Mouse (Mus musculus) adrenal gland, postnatal 36 days (tissue): ENCODE data around the gene Tmeff1. TPM values are rescaled to one million over a fixed set of nuclear protein-coding genes. Genes with fewer than 3 reads are reported as not detected.

ENCODE experiments used
- DNase-seq, 2 experiments: peaks; one replicate each; pipeline ENCODE4 v3.0.0; 2021; ENCODE audit warnings: mixed read lengths in 1 of 2
- long read RNA-seq, 2 experiments: library from polyadenylated mRNA; stranded (forward); transcript quantifications; one replicate each; pipeline ENCODE4 v2.0.0; 2021; ENCODE audit warnings: borderline sequencing depth in 2 of 2
- total RNA-seq, 2 experiments: library from RNA; stranded (reverse); gene quantifications; 2 replicates each; pipeline ENCODE4 v1.2.3; 2021

Tmeff1 gene
- total RNA-seq: 10 to 100 TPM in 1 of 2 experiments, 1 to 10 TPM in 1; 9.3 to 14.4 TPM
- long read RNA-seq, experiment 1, transcript Tmeff1-203 (10 exons, 1,426 nt): major isoform, 12 of 16 reads
- long read RNA-seq, experiment 1, partial matches to known transcripts: 0 of 16 reads
- long read RNA-seq, experiment 1, other reads (novel, unspliced or antisense): 2 of 16 reads
- long read RNA-seq, experiment 2, partial matches to known transcripts: 0 of 4 reads
- long read RNA-seq, experiment 2, other reads (novel, unspliced or antisense): 1 of 4 reads

DNA sequence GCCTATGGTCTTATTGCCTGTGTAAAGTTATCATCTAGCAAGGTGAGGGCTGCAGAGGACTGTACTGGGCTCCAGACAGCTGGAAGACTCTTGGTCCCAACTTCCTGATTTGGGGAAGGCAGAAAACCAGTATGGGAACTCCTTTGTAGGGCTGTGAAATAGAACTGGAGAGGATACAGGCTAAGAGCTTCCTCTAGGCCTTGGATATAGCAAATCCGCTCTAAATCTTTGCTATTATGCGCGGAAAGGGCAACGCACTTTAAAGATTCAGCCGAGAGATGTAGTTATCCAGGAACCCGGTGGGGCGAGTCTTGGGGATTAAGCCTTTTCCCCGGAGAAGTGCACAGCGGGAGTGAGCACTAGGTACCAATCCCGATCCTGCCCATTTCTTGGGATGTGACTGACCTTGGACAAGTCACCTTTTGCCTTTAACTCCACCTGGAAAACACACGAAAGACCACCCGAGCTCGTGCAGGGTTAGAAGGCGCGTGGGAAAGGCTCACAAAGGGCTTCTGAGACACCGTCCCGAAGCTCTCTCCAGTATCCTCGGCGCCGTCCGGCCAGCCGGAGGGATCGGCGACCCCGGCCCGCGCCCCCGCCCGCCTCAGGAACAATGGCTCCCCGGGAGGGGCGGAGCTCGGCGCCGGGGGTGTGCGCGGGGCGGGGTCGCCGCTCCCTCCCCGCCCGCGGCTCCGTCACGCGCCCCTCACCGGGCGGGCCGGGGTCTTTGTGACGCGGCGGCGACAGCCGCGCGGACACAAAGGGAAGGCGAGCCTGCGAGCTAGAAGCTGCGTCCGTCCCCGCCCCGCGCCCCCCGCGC, at the start of gene Tmeff1:
Gene Tmeff1, plus strand, starts transcription at position 754 of the 820 bp plus-strand sequence.
- DNase-seq: peak; percentile 44 to 68

DNA sequence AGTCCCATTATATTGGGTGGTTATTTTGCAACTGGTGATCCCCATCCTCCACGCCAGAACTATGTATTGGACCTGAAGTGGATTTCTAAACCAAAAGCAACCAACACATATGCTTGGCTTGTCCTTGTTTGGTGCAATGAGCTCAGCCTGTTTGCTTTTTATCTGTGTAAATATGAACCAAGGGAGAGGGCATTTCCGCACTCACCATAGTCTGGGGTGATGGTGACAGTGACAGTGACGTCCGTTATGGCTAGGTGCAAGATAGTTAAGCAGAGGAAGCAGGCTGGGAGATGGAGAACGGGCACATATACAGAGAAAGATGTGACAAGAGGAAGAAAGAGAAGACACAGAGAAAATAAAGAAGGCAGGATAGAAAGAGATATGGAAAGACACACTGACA, 48.7 kb upstream of the Tmeff1 start:
- no peak for DNase-seq

DNA sequence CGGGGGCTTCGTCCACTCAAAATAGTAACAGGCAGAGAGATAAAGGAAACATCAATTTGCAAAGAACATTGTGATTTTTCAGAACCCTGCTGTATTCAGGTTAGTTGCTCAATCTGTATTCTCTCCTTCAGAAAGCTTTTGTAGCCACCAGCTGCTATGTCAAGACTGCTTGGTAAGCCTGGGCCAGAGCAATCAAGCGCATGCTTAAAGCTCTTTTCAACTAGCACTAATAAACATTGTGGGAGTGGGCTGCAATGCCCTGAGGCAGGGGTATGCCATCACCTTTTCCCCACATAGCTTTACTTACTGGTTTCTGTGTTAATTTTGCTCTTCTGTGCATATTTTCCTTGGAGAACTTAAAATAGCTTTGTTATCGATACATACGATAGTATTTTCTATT, 48.0 kb upstream of the Tmeff1 start:
- no peak for DNase-seq

DNA sequence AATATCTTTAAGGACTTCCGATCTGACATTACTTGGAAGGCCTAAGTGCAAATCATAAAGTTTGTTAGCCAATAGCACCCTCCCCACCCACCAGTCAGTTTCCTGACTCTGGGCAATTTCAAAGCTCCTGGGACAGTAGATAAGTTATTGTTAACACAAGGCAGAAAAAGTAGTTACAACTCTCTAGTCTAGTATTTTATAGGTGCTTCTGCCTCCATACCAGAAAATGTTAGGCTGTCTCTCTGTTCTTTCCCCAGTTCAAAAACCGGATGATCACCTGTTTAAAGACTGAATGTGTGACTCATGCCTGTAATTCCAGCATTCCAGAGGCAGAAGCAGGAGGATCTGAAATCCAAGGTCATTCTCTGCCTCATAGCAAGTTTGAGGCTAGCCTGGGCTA, 46.4 kb upstream of the Tmeff1 start:
- no peak for DNase-seq

DNA sequence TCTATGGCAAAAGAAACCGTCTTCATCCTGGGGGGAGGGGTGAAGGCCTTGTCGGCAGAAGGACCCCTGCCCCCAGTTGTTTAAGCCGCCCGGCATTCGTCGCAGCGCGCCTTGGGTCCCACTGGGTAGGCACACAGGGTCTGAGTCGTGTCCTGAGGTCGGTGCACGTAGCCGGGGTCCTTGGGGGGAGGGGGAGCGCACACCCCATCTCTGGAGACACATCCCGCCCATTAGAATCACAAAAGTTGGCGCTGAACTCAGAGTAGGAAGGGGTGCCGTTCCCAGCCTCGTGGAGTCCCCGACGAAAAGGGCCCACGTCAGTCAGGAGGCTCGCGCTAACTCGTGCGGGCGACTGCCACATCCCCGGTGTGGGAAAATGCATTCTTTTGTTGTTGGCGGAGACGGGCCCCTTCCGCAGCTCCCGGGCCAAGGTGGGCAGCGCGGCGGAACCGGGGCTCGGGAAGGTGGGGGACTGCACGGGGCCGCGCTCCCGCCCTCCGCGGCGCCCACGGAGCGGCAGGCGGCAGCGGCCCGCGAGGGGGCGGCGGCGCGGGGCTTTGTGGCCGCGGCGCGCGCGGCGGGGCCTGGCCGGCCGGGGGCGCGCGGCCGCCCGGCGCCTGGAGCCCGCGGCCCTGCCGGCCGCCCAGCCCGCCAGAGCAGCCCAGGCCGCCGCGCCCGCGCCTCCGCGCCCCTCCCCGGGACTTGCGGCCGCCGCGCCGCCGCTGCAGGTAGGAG, 45.0 kb upstream of the Tmeff1 start, which contains the start of gene Msantd3:
Gene Msantd3, plus strand, starts transcription at position 95 of the 735 bp plus-strand sequence.
- peak; percentile 54 to 61 for DNase-seq

DNA sequence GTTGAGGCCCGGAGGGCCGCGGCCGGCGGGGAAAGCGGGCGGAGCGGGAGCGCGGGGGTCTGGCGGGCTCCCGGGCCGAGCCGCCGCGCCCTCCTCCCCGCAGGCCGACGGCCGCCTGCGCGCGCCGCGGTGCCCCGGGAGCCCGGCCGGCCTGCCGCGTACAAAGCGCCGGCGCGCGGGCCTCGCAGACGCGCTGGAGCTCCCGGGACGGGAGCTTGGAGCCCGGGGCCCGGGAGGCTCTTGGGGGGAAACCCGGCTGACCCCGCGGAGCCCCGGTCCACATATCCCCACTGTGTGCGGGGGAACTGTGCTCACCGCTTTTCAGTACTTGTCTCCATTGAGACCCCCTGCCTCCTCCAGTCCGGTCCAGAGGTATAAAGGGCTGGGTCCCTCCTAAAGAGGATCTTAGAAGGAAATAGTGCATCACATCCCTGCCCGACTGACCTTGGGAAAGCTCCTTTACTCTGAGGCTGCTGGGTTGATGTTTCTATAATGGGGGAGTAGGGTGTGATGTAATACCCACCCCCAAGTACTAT, 44.3 kb upstream of the Tmeff1 start:
- peak in 1 of 2 experiments; percentile 47 for DNase-seq

DNA sequence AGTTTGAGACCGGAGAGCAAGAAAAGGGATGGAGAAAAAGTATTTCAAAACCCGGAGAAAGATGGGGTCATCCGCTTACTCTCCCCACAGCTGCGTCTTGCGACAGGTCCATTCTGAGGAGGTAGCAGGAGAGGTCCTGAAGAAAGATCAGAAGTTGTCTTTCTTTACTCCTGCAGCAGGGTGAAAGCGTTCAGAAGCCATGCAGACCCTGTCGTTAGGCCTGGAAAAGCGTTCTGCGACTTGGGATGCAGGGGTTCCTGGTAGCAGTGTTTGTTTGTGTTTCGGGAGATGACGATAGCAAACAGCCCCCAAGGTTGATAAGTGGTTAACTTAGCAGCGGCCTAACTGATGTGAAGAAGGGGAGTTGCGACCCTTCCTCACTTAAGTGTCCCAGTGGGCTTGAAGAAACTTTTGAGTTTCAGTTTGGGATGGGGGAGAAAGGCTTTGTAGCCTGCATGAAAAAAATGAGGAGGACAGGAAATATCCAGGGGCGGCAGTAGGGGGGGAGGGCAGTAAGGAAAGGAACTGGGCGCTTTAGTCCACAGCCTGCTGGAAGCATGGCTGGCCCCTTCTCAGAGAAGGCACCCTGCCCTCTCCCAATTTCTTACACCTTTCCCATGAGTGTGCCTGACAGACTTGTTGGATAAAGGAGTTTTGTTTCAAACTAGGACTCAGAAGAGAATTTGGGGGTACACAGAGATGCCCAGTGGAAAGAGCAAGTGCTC, 43.3 kb upstream of the Tmeff1 start:
- no peak for DNase-seq

DNA sequence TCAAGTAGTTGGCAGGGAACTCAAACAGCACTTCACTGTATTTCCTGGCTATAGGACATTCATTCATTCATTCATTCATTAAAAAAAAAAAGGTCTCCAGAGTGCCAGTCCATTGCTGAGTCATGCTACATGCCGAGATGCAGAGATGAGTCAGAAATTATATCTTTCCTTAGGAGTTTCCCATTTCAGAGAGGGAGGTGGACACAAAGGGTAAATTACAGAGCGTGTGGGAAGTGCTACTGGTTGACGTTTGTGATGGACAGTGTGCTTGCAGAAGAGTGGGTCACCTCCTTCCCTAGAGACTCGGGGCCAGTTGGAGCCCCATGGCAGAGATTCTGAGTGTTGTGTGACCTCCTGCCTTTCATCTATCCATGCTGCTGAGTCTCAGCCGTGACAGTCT, 42.6 kb upstream of the Tmeff1 start:
- DNase-seq: peak; percentile 20 to 30

DNA sequence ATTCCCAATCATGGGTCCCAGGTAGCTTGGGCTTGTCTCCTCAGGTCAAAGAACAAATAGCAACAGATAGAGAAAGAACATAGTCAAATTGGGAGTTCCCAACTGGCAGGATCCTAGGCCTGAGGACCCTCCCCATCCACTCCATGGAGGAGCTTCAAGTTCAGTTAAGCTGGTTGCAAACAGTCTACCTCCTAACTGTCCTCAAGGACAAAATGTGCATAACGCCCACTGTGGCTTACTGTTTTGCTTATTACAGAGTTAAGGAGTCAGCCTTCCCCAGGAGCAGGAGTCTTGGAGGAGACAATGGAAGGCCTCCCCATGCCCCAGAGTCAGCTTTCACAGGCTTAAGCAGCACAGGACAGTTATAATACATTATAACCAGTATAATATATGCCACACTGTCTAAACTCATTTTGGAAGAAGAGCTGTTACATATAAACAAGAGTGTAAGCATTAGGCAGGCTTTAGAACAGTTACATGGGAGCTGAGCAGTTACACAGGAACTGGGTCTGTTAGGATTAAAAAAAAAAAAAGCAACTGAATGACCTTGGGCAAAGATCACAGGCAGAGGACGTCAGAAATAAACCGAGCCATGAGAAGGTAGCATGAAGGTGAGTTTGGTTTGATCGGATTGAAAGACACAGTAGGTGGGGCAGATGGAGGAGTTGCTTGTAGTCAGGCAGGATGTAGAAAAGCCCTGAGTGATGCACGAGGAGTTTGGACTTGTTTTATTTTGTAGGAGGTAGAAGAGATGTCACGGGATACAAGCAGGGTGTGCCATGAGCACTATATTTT, 41.7 kb upstream of the Tmeff1 start:
- DNase-seq: no peak

DNA sequence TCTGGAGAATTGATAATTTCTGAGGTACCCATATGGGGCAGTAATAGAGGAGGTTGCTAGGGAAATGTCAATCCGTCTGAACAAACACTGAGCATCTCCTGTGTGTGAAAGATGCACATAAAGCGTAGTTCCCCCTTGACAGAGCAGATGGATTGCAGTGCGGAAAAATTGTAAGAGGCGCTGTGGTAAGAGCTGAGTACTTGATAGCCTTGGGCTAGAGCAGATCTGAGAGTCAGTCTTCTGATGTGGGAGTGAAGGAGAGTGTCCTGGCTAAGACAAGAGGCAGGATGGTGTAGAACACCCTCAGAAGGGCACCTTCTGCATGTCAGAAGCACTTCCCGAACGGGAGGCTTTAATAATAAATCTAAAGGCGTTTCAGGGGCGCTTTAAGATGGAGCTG, 40.8 kb upstream of the Tmeff1 start:
- DNase-seq: no peak

DNA sequence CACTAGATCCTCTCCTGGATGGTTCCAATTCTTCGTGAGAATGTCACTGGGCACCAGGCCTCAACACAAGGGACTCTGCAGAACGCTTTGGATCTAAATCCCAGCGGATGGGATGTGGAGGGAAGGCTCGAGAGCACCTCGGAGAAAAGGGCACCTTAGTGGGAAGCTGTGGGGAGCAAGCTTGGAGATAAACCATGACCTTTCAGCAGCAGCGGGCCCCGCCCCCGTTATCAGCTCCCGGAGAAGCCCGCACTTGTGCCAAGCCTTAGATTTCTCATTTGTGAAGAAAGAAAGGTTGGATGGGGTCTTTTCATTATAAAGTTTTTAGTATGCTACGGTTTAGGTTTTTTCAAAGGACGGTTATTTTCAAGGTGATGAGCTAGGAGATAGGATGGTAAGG, 39.0 kb upstream of the Tmeff1 start:
- peak; percentile 18 to 40 for DNase-seq

DNA sequence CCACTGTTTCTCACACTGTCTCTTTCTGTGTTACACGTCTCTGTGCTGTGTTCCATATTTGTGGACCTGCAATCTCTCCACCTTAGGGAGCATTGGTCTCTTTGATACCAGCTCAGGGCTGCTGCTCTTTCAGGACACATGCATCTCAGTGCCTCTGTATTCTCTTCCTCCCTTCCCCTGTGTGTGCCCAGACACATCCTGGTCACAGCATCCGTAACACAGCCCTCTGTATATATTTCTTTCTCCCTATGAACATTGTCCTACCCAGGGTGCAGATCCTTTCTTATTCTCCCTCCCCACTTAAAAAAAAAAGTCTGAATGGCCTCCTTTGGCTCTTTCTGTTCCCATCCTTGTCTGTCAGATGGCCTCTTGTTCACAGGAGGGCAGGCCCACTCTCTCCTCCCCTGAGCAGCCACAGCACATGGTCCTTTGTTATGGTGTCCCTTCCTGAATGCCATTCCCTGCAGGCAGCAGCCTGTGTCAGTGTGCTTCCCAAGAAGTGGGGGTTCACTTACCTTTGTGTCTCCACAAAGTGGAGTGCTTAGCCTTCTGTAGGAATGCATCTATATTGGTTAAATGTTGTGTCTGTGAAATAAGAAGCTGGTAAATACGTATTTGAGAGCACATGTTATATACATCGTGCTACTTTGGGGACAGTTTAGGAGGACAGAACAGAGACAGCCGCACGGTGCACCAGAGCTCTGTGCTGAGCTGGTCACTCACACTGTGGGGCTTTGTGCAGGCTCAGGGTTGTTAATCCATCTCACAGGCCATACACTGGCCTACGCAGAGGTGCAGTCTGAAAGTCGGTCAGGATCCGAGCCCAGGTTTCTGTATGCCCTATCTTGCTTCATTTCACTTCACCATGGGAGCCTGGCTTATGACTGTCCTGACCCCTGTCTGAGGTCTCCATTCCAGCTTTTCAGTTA, 38.1 kb upstream of the Tmeff1 start:
- DNase-seq: no peak

DNA sequence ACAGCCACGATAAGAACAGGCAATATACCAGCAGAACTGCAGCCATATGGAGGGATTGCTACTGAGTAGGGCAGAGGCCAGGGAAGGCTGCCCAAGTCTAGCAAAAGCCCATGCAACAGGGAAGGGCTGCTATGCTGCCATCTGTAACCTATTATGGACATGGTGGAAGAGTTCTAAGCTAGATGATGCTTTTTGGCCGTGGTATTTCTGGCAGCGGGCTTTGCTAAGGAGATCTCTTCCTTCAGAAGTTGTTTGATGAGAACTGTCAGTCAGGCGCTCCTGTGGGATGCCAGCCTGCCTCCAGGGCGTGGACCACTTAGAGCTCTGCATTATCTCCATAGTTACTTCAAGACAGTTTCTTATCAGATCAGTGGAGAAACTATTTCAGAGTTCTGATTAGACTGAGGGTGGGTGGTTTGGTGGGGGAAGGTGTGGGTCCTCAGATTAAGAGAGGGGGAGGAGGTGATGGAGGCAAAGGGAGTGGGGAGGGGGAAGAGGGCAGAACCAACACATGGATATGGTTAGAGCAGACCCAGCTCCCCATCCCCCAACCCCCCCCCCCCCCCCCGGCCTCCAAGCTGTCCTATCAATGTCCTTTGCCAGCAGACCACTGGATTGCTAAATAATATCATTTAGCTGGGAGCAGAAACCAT, 36.5 kb upstream of the Tmeff1 start:
- no peak for DNase-seq

DNA sequence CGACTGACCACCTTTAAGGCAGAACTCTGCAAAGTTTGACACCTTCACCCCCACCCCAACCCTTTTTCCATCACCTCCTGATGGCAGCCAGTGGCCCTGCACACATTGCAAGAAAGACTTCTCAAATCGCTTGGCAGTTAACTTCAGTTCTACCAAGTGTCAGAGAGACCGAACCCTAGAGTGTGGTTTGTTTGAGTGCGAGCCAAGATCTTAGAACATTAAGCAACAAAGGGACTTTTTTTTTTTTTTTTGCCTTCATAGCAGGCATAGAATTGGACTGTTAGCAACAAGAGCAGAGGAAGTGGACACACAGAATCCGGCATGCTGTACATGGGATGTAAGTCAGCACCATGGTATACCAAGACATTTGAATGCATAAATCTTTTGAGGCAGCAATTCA, 35.3 kb upstream of the Tmeff1 start:
- DNase-seq: no peak

DNA sequence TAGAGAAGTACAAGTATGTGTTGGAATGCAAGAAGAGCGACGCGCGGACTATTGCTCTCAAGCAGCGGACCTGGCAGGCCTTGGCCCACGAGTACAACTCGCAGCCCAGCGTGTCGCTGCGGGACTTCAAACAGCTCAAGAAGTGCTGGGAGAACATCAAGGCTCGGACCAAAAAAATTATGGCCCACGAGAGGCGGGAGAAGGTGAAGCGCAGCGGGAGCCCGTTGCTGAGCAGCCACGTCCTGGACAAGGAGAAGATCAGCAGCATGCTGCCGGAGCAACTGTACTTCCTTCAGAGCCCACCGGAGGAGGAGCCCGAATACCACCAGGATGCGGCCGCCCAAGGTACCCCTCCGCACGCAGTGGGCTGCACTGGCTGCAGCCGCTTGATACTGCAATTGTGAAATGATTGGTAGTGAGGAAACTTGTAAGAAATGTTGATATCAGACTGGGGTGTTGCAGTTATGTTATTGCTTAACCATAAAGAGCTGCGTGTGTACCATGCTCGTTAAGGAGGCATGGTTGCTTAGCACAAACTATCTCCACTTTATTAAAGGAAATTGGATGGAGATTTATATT, 32.4 kb upstream of the Tmeff1 start:
- DNase-seq: no peak

DNA sequence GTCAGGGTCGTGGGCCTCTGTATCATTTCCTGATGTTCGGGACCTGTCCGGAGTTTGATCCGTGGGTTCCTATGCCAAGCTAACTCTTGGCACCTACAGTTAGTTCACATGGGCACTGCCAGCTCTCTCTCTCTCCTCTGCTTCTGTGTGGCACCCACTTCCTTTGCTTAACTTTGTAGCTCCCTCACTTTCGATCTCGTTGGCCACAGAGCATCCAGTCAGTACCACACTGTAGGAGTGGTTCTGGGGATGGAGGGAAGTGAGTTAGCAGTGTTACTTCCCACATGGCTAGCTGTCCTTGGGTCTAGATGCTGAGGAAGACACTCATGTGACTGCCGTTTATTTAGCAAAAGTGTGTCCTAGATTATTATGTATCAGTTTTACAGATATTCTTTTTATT, 30.8 kb upstream of the Tmeff1 start:
- no peak for DNase-seq

DNA sequence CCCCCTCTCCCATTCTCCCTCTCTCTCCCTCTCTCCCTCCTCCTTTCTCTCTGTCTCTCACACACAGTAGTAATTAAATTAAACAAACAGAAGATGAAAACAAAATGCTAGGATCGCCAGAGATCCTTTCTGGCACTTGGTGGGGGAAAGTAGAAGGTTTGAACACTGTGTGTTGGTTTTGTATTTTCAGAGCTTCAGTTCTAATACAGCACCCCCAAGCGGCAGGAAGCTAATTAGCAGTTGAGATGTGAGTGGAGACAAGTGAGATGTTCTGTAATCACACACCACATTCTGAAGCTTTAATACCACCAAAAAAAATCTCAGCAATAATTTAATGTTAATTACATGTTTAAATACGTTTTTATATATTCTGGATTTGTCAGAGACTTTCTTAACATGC, 29.2 kb upstream of the Tmeff1 start:
- peak; percentile 60 to 66 for DNase-seq

DNA sequence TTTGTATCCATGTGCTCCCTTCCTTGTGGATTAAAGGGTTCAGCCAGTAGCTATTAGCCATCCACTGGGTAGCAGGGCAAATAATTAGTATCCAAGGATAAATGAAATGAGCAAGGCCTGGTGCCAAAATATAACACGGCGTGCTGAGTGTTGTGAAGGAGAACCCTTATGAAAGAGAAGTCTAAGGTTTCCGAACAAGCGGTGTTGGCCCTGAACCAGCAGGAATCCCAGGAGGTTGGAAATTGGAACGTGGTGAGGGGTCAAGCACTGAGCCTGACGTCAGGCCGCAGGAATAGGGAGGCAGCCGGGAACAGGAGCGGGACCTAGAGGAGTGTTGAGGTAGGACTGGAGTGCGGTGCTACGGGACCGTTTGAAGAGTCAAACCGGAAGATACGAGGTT, 25.3 kb upstream of the Tmeff1 start:
- DNase-seq: peak; percentile 22 to 35

DNA sequence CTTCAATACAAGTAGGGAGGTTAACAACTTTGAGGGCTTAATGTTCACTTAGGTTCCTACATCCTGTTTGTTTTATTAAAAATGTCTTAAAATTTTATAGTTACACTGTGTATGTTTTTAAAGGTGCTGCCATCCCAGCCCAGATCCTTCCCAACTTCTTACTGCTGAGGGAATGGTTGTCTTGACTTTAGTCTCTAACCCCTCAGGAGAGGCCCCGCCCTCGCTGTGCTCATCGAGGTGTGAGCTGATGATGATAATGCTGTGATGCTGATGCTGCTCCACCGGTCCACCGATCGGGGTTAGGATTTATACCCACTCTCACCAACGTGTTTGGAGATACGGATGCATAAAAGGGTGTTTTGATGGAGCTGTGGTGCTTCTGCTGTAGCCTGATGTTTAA, 23.1 kb upstream of the Tmeff1 start:
- no peak for DNase-seq
